Mouse (Mus musculus) neural tube, embryonic 12.5 days (tissue): ENCODE results near the gene Zbtb5. TPM values are rescaled to one million over a fixed set of nuclear protein-coding genes. Genes with fewer than 3 reads are reported as not detected.
"Not testable (repeated sequence)": the region's sequence is repeated elsewhere in the genome, so short reads cannot be mapped to it uniquely, and the experiment has no call there.

ENCODE experiments used
- ATAC-seq: fragments of 200-750 bp; cut with Nextera tagmentation; 2 replicates; pipeline ENCODE4 v1.8.0; 2017; ENCODE audit warnings: low read depth, mild to moderate bottlenecking, moderate TSS enrichment, moderate library complexity; ENCODE audit not compliant: low FRiP score
- H3K27ac ChIP-seq: fragments of 300-500 bp; sonication (generic); 2 replicates; pipeline ENCODE4 v1.5.1; 2016
- H3K27me3 ChIP-seq: fragments of 300-500 bp; sonication (generic); replicated peaks from 2 replicates; pipeline ENCODE4 v1.6.1; 2016; ENCODE audit warnings: mild to moderate bottlenecking
- H3K36me3 ChIP-seq: fragments of 300-500 bp; sonication (generic); 2 replicates; pipeline ENCODE4 v1.6.1; 2016; ENCODE audit warnings: mild to moderate bottlenecking
- H3K4me1 ChIP-seq: fragments of 300-500 bp; sonication (generic); 2 replicates; pipeline ENCODE4 v1.6.1; 2016
- H3K4me2 ChIP-seq: fragments of 300-500 bp; sonication (generic); replicated peaks from 2 replicates; pipeline ENCODE4 v1.6.1; 2016; ENCODE audit warnings: mild to moderate bottlenecking
- H3K4me3 ChIP-seq: fragments of 300-500 bp; sonication (generic); 2 replicates; pipeline ENCODE4 v1.5.1; 2016
- H3K9ac ChIP-seq: fragments of 300-500 bp; sonication (generic); 2 replicates; pipeline ENCODE4 v1.6.1; 2016; ENCODE audit warnings: mild to moderate bottlenecking
- H3K9me3 ChIP-seq: fragments of 300-500 bp; sonication (generic); 2 replicates; pipeline ENCODE4 v1.6.1; 2016; ENCODE audit warnings: mild to moderate bottlenecking
- WGBS: fragments of 180-500 bp; shearing (Covaris S2); methylation state at CpG from one replicate; pipeline ENCODE4 v1.1.7; 2016; 5-methylcytosine and 5-hydroxymethylcytosine counted together
- polyA plus RNA-seq: library from polyadenylated mRNA; unstranded; fragments of >200 nt; fragmentation: Nextera tagmentation; extraction: Ambion mirVana; gene quantifications from 2 replicates; pipeline ENCODE4 v1.2.1, GENCODE M21; 2016

Gene Zbtb5
- polyA plus RNA-seq, 1 experiment from 2014 or later = 43.6 TPM

GRCm38 (mm10) chr4:44958776-44959175 is 53.4 kb downstream of the Zbtb5 start:
- no peaks in the 10 kb centered on the region for H3K27me3 ChIP-seq
- no peaks in the 10 kb centered on the region for H3K9me3 ChIP-seq
- H3K4me2 ChIP-seq = no peak overlapping the region
- WGBS = 89% methylated on average over 9 of the region's 9 CpGs
- ATAC-seq = no peak
- no peak overlapping the region for H3K4me3 ChIP-seq
- H3K9ac ChIP-seq = no peak overlapping the region
- H3K27ac ChIP-seq = no peak overlapping the region
- no peaks in the 10 kb centered on the region for H3K36me3 ChIP-seq
- H3K4me1 ChIP-seq = no peaks in the 10 kb centered on the region

GRCm38 (mm10) chr4:44953041-44953440 is 59.2 kb downstream of the Zbtb5 start:
- Histone ChIP-seq H3K27ac (no peak overlapping the region), H3K27me3 (no peaks in the 10 kb centered on the region), H3K9me3 (no peaks in the 10 kb centered on the region), H3K36me3 (no peaks in the 10 kb centered on the region), H3K4me2 (no peak overlapping the region), H3K9ac (no peak overlapping the region), H3K4me1 (no peaks in the 10 kb centered on the region), H3K4me3 (no peak overlapping the region)
- ATAC-seq = no peak
- 73% methylated on average over 9 of the region's 9 CpGs for WGBS

- Histone ChIP-seq H3K4me3 (no peak overlapping the region), H3K4me1 (no peaks in the 10 kb centered on the region), H3K27me3 (no peaks in the 10 kb centered on the region), H3K27ac (no peak overlapping the region), H3K9me3 (no peaks in the 10 kb centered on the region), H3K4me2 (no peak overlapping the region), H3K36me3 (no peaks in the 10 kb centered on the region), H3K9ac (no peak overlapping the region)
- no peak for ATAC-seq
- 90% methylated on average over 1 of the region's 1 CpGs for WGBS
These were observed 63.9 kb downstream of the Zbtb5 start for GRCm38 (mm10) chr4:44948314-44948713.

- WGBS = 94% methylated on average over 5 of the region's 5 CpGs
- no peak for ATAC-seq
- no peak overlapping the region for H3K4me2 ChIP-seq
These were observed 64.7 kb downstream of the Zbtb5 start for GRCm38 (mm10) chr4:44947464-44947863.

GRCm38 (mm10) chr4:44946126-44946525 is 66.1 kb downstream of the Zbtb5 start:
- not testable (repeated sequence) for H3K27me3 ChIP-seq, H3K4me3 ChIP-seq, H3K9ac ChIP-seq, H3K27ac ChIP-seq, H3K9me3 ChIP-seq, H3K36me3 ChIP-seq, H3K4me1 ChIP-seq, ATAC-seq, H3K4me2 ChIP-seq
- WGBS = 98% methylated on average over 2 of the region's 2 CpGs

More at GRCm38 (mm10) chr4:44947464-44947863, 64.7 kb downstream of the Zbtb5 start:
- no peaks in the 10 kb centered on the region for H3K27me3 ChIP-seq
- no peaks in the 10 kb centered on the region for H3K4me1 ChIP-seq
- H3K4me3 ChIP-seq = no peak overlapping the region
- no peak overlapping the region for H3K27ac ChIP-seq
- H3K36me3 ChIP-seq = no peaks in the 10 kb centered on the region
- H3K9me3 ChIP-seq = no peaks in the 10 kb centered on the region
- no peak overlapping the region for H3K9ac ChIP-seq

GRCm38 (mm10) chr4:44944426-44945075 is 67.7 kb downstream of the Zbtb5 start:
- no peak overlapping the region for H3K4me2 ChIP-seq
- no peaks in the 10 kb centered on the region for H3K36me3 ChIP-seq
- 89% methylated on average over 10 of the region's 10 CpGs for WGBS
- ATAC-seq = no peak
- H3K4me1 ChIP-seq = no peaks in the 10 kb centered on the region
- no peak overlapping the region for H3K9ac ChIP-seq
- no peak overlapping the region for H3K27ac ChIP-seq
- no peak overlapping the region for H3K4me3 ChIP-seq
- no peaks in the 10 kb centered on the region for H3K9me3 ChIP-seq
- H3K27me3 ChIP-seq = no peaks in the 10 kb centered on the region

- H3K4me2 ChIP-seq = no peak overlapping the region
- 88% methylated on average over 6 of the region's 6 CpGs for WGBS
- H3K4me3 ChIP-seq = no peak overlapping the region
- no peaks in the 10 kb centered on the region for H3K4me1 ChIP-seq
- no peak overlapping the region for H3K27ac ChIP-seq
- no peak for ATAC-seq
- H3K9me3 ChIP-seq = no peaks in the 10 kb centered on the region
- no peaks in the 10 kb centered on the region for H3K27me3 ChIP-seq
- no peaks in the 10 kb centered on the region for H3K36me3 ChIP-seq
- no peak overlapping the region for H3K9ac ChIP-seq
These were observed 68.7 kb downstream of the Zbtb5 start for GRCm38 (mm10) chr4:44943480-44943879.

- no peak overlapping the region for H3K4me2 ChIP-seq
- 82% methylated on average over 1 of the region's 1 CpGs for WGBS
- no peak overlapping the region for H3K27ac ChIP-seq
- H3K9ac ChIP-seq = no peak overlapping the region
- ATAC-seq = no peak
- no peaks in the 10 kb centered on the region for H3K27me3 ChIP-seq
- no peaks in the 10 kb centered on the region for H3K9me3 ChIP-seq
- no peak overlapping the region for H3K4me3 ChIP-seq
- H3K4me1 ChIP-seq = no peaks in the 10 kb centered on the region
- no peaks in the 10 kb centered on the region for H3K36me3 ChIP-seq
These were observed 70.0 kb downstream of the Zbtb5 start for GRCm38 (mm10) chr4:44942237-44942636.

Other genes starting within 250 kb of the Zbtb5 start
- gene Grhpr, start 31.0 kb downstream of the Zbtb5 start, polyA plus RNA-seq = 38.9 and 39.1 TPM in 2 replicates
- 43.7 and 47.5 TPM in 2 replicates for gene Polr1e, start 6.2 kb upstream of the Zbtb5 start, polyA plus RNA-seq
- gene Fbxo10, start 72.2 kb upstream of the Zbtb5 start, polyA plus RNA-seq = 15.9 and 16.0 TPM in 2 replicates
- 150 and 163 TPM in 2 replicates for gene Tomm5, start 95.7 kb upstream of the Zbtb5 start, polyA plus RNA-seq
- gene Frmpd1, start 172.5 kb upstream of the Zbtb5 start, polyA plus RNA-seq = 4.1 and 5.5 TPM in 2 replicates